Mouse (Mus musculus) spleen, adult 2 months (tissue): ENCODE data around the gene B230118H07Rik.

ENCODE experiments used
- CTCF ChIP-seq: fragments of 200-500 bp; IDR thresholded peaks from 2 replicates; pipeline ENCODE4 v1.5.1; 2011; ENCODE audit warnings: mild to moderate bottlenecking, inconsistent platforms; ENCODE audit not compliant: insufficient read depth, insufficient read length, insufficient replicate concordance; ENCODE audit errors: extremely low read depth
- POLR2A ChIP-seq: fragments of 200-500 bp; IDR thresholded peaks from 2 replicates; pipeline ENCODE4 v1.6.1; 2011; ENCODE audit warnings: low read depth, low read length, inconsistent platforms

DNA sequence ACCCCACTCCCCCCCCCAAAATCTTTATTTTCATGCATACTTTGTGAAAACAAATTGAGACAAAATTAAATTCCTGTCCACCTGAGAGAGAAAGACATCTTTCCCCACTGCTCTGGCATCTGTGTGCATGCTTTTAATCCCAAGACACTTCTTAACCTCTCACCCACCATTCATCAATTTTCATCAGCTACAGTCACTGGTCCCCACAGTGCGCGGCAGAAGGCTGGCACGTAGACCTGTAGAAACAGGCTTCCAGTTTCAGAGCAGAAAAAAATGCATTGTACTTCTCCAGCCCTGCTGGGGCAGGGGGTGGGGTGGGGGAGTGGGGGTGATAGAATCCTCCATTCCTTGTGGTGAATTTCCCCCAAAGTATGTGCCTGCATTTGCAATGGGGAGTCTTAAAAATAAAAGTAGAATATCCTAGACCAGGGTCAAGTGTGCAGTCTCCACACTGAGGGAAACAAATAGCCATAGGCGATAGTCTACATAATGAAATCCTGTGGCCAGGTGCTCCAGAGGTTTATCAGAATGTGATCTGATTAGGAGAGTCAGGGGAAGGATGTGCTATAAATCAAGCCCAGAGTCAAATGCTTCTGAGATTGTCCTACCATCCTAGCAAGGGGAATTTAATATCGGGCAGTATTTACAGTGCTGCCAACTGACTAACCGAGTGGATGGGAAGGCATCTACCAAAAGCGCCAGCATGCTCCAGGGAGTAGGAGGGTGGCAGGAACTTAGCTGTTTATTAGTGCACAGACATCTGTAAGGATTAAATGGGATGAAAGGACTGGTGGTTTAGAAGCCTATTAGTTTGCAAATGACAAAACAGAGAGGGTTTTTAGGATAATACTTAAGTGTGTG, 10.1 kb downstream of the B230118H07Rik start:
- TF ChIP-seq POLR2A (no peak), CTCF (no peak)
